Mouse (Mus musculus): ENCODE data around the gene Eid3.

DNA sequence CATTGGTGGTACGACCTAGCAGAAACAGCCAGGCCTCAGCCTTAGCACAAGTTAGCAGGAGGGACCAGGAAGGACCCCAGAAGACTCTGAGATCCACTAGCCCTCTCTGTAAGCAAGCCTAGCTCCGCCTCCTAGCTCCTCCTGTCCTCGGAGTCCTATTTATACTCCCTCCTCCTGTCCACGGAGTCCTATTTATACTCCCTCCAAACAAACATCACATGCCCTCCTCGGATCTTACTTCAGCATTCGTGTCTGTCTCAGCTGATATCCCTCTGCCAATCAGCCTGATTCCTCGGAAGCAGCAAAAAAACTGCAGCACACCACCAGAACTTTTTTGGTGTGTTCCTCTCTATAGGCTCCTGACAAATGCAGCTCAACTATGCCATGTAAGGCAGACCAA lies 32.5 kb downstream of the Eid3 start:
- TF ChIP-seq CTCF (IDR thresholded peaks at IDR 0.05; ENCODE audit: control insufficient read depth, insufficient read depth, insufficient read length) (no peak), MAX (IDR thresholded peaks at IDR 0.05) (no peak), MYOG (IDR thresholded peaks at IDR 0.05; ENCODE audit: control insufficient read depth, extremely low read depth, insufficient read length) (no peak), USF1 (IDR thresholded peaks at IDR 0.05; ENCODE audit: low read depth) (no peak), CEBPB (IDR thresholded peaks at IDR 0.05; ENCODE audit: low read depth) (no peak)
